Mouse (Mus musculus): ENCODE measurements around the gene Mamstr.

GRCm38 (mm10) chr7:45621443-45621842 lies 18.3 kb upstream of the Mamstr start, which contains the start of gene Izumo1:
- TF ChIP-seq CTCF (IDR thresholded peaks at IDR 0.05; ENCODE audit: extremely low read depth, insufficient read depth, low read length) (no peak), POLR2A (IDR thresholded peaks at IDR 0.05; ENCODE audit: extremely low read depth, insufficient read depth, low read length) (no peak)
